Mouse (Mus musculus): ENCODE measurements around the gene Phc2. TPM values are rescaled to one million over a fixed set of nuclear protein-coding genes. Genes with fewer than 3 reads are reported as not detected.
A peak's percentile ranks its signal among the peaks of the same experiment; 100 is the strongest.

Gene Phc2
- polyA plus RNA-seq, 1 experiment, result 44.6 TPM

- no peaks in the 10 kb centered on the region for H3K27me3 ChIP-seq (ENCODE audit: control insufficient read depth, insufficient read depth, low read length)
- H3K4me1 ChIP-seq (ENCODE audit: control insufficient read depth, insufficient read depth, low read length), result no peaks in the 10 kb centered on the region
- no peaks in the 10 kb centered on the region for H3K36me3 ChIP-seq (ENCODE audit: control insufficient read depth, insufficient read depth, low read length)
- no peak overlapping the region for H3K27ac ChIP-seq (ENCODE audit: control insufficient read depth, insufficient read depth, low read depth, low read length)
- no peak for TF ChIP-seq POLR2A (IDR thresholded peaks at IDR 0.05; ENCODE audit: control insufficient read depth, low read depth, low read length)
- no peak for TF ChIP-seq CTCF (IDR thresholded peaks at IDR 0.05; ENCODE audit: control insufficient read depth, insufficient read depth, insufficient replicate concordance, low read depth, low read length)
- H3K4me3 ChIP-seq (ENCODE audit: control insufficient read depth, low read depth, low read length), result no peak overlapping the region
Observed at GRCm38 (mm10) chr4:128760029-128760428, 105.5 kb downstream of the Phc2 start.

- H3K36me3 ChIP-seq (ENCODE audit: control insufficient read depth, insufficient read depth, low read length), result no peaks in the 10 kb centered on the region
- TF ChIP-seq POLR2A (IDR thresholded peaks at IDR 0.05; ENCODE audit: control insufficient read depth, low read depth, low read length), result no peak
- H3K27ac ChIP-seq (ENCODE audit: control insufficient read depth, insufficient read depth, low read depth, low read length), result no peak overlapping the region
- peaks cover 12% of the 10 kb centered on the region for H3K4me1 ChIP-seq (ENCODE audit: control insufficient read depth, insufficient read depth, low read length)
- H3K27me3 ChIP-seq (ENCODE audit: control insufficient read depth, insufficient read depth, low read length), result no peaks in the 10 kb centered on the region
- peak overlapping the region; percentile 11 for H3K4me3 ChIP-seq (ENCODE audit: control insufficient read depth, low read depth, low read length)
Observed at GRCm38 (mm10) chr4:128766929-128767328, 112.4 kb downstream of the Phc2 start.

GRCm38 (mm10) chr4:128768120-128768519 lies 113.6 kb downstream of the Phc2 start:
- TF ChIP-seq CTCF (IDR thresholded peaks at IDR 0.05; ENCODE audit: control insufficient read depth, insufficient read depth, insufficient replicate concordance, low read depth, low read length) (no peak), POLR2A (IDR thresholded peaks at IDR 0.05; ENCODE audit: control insufficient read depth, low read depth, low read length) (no peak)
- H3K27ac ChIP-seq (ENCODE audit: control insufficient read depth, insufficient read depth, low read depth, low read length), result no peak overlapping the region
- peaks cover 12% of the 10 kb centered on the region for H3K4me1 ChIP-seq (ENCODE audit: control insufficient read depth, insufficient read depth, low read length)

GRCm38 (mm10) chr4:128769569-128770355 lies 115.3 kb downstream of the Phc2 start:
- H3K27ac ChIP-seq (ENCODE audit: control insufficient read depth, insufficient read depth, low read depth, low read length), result no peak overlapping the region
- peaks cover 12% of the 10 kb centered on the region for H3K4me1 ChIP-seq (ENCODE audit: control insufficient read depth, insufficient read depth, low read length)

More at GRCm38 (mm10) chr4:128768120-128768519, 113.6 kb downstream of the Phc2 start:
- H3K27me3 ChIP-seq (ENCODE audit: control insufficient read depth, insufficient read depth, low read length), result no peaks in the 10 kb centered on the region
- H3K36me3 ChIP-seq (ENCODE audit: control insufficient read depth, insufficient read depth, low read length), result no peaks in the 10 kb centered on the region
- no peak overlapping the region for H3K4me3 ChIP-seq (ENCODE audit: control insufficient read depth, low read depth, low read length)

GRCm38 (mm10) chr4:128770698-128771097 lies 116.2 kb downstream of the Phc2 start:
- no peaks in the 10 kb centered on the region for H3K36me3 ChIP-seq (ENCODE audit: control insufficient read depth, insufficient read depth, low read length)
- no peaks in the 10 kb centered on the region for H3K27me3 ChIP-seq (ENCODE audit: control insufficient read depth, insufficient read depth, low read length)
- no peak for TF ChIP-seq CTCF (IDR thresholded peaks at IDR 0.05; ENCODE audit: control insufficient read depth, insufficient read depth, insufficient replicate concordance, low read depth, low read length)
- TF ChIP-seq POLR2A (IDR thresholded peaks at IDR 0.05; ENCODE audit: control insufficient read depth, low read depth, low read length), result no peak
- no peak overlapping the region for H3K27ac ChIP-seq (ENCODE audit: control insufficient read depth, insufficient read depth, low read depth, low read length)
- H3K4me1 ChIP-seq (ENCODE audit: control insufficient read depth, insufficient read depth, low read length), result peaks cover 12% of the 10 kb centered on the region
- H3K4me3 ChIP-seq (ENCODE audit: control insufficient read depth, low read depth, low read length), result no peak overlapping the region

More at GRCm38 (mm10) chr4:128769569-128770355, 115.3 kb downstream of the Phc2 start:
- TF ChIP-seq POLR2A (IDR thresholded peaks at IDR 0.05; ENCODE audit: control insufficient read depth, low read depth, low read length) (no peak), CTCF (IDR thresholded peaks at IDR 0.05; ENCODE audit: control insufficient read depth, insufficient read depth, insufficient replicate concordance, low read depth, low read length) (no peak)
- no peak overlapping the region for H3K4me3 ChIP-seq (ENCODE audit: control insufficient read depth, low read depth, low read length)
- no peaks in the 10 kb centered on the region for H3K27me3 ChIP-seq (ENCODE audit: control insufficient read depth, insufficient read depth, low read length)
- H3K36me3 ChIP-seq (ENCODE audit: control insufficient read depth, insufficient read depth, low read length), result no peaks in the 10 kb centered on the region

- no peaks in the 10 kb centered on the region for H3K36me3 ChIP-seq (ENCODE audit: control insufficient read depth, insufficient read depth, low read length)
Observed at GRCm38 (mm10) chr4:128773820-128774219, 119.3 kb downstream of the Phc2 start.

GRCm38 (mm10) chr4:128774467-128774866 lies 120.0 kb downstream of the Phc2 start:
- H3K27ac ChIP-seq (ENCODE audit: control insufficient read depth, insufficient read depth, low read depth, low read length), result no peak overlapping the region
- H3K4me1 ChIP-seq (ENCODE audit: control insufficient read depth, insufficient read depth, low read length), result peaks cover 14% of the 10 kb centered on the region
- no peak overlapping the region for H3K4me3 ChIP-seq (ENCODE audit: control insufficient read depth, low read depth, low read length)
- TF ChIP-seq POLR2A (IDR thresholded peaks at IDR 0.05; ENCODE audit: control insufficient read depth, low read depth, low read length) (no peak), CTCF (IDR thresholded peaks at IDR 0.05; ENCODE audit: control insufficient read depth, insufficient read depth, insufficient replicate concordance, low read depth, low read length) (peak; percentile 53; the same call in 1 of the 2 replicates)
- H3K36me3 ChIP-seq (ENCODE audit: control insufficient read depth, insufficient read depth, low read length), result no peaks in the 10 kb centered on the region
- H3K27me3 ChIP-seq (ENCODE audit: control insufficient read depth, insufficient read depth, low read length), result no peaks in the 10 kb centered on the region

More at GRCm38 (mm10) chr4:128773820-128774219, 119.3 kb downstream of the Phc2 start:
- Histone ChIP-seq H3K27ac (ENCODE audit: control insufficient read depth, insufficient read depth, low read depth, low read length) (no peak overlapping the region), H3K4me1 (ENCODE audit: control insufficient read depth, insufficient read depth, low read length) (peaks cover 14% of the 10 kb centered on the region), H3K27me3 (ENCODE audit: control insufficient read depth, insufficient read depth, low read length) (no peaks in the 10 kb centered on the region), H3K4me3 (ENCODE audit: control insufficient read depth, low read depth, low read length) (no peak overlapping the region)
- TF ChIP-seq POLR2A (IDR thresholded peaks at IDR 0.05; ENCODE audit: control insufficient read depth, low read depth, low read length) (no peak), CTCF (IDR thresholded peaks at IDR 0.05; ENCODE audit: control insufficient read depth, insufficient read depth, insufficient replicate concordance, low read depth, low read length) (no peak)

Data from testis, adult 2 months (tissue).